Mouse (Mus musculus): ENCODE measurements around the gene Cobl. TPM values are rescaled to one million over a fixed set of nuclear protein-coding genes. Genes with fewer than 3 reads are reported as not detected.

Gene Cobl
- total RNA-seq, 2 experiments from 2014 or later, result 121 to 139 TPM

DNA sequence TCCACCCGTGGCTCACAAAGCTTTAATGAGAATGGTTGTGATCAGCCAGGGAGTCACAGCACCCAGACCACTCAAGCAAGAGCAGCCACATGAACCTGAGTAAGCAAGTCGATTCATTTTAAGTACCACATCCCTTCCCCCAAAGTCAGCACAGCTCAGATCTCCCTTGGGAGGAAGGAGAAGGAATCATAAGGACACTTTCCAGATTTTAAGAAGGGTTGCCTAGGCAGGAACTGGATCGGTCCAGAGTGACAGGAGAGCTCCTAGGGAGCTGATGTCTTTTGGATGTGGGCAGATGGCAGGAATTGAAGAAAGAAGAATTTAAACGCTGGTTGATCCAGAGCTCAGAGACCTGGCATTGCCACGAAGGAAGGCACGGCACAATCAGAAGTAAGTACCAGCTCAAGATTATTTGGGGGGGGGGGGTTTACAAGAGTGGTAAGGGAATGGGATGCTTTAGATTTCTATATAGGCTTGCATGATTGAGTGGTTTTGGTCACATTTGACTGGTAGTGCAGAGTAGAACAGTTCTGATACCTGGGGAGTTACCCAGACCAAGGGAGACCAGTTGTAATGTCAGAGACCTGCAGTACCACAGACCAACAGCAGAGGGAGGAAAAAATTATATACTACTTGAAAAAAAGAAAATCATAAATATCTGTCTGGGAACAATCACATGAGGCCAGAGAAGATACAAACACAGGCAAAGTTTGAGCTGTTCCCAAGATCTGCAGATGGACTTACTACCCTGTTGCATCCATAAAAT lies 150.3 kb downstream of the Cobl start:
- peak; percentile 45 for DNase-seq (ENCODE audit: low spot score)

DNA sequence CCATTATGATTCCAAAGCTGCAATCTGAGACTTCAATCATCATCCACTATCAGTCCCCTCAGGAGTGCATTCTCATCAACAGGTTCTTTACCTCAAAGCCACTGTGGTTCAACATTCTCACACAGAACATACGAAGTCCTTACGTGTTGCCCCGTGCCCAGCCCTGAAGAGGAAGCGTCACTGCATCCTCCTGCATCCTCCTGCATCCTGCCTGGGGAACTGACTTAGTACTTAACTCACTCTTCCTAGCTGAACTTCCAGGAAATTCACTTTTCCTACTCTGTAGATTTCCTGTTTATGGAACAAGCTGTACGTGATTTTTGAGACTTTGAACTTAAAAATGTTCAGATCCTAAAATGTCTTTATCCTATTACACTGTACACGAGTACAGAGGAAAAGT lies 153.3 kb downstream of the Cobl start:
- DNase-seq (ENCODE audit: low spot score), result no peak

DNA sequence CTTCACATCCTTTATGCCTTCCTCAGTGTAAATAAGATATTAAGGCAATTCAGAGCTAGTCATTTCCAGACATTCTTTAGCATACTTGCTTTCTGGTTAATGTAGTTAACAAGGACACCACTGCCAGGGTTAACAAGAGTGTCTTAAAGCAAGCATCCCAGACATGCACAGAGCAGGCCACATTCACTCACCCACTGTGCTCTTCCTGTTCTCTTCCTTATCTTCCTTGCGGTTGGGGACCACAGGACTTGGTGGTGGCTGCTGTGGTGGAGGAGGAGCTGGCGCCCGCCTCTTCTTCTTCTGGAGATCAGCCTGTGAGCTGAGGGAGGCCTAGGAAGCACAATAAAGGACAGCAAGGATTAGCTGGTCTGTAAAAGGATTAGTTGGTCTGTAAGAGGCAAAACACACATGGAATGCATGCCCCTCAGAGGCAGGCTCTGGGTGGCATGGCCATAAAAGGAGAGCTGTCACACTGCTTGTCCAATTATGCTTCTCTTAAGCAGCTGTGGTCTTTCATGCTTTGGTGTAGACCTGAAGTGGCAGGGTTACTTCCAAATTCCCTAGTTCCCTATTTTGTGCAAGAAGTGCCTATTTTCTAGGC lies 155.2 kb downstream of the Cobl start:
- DNase-seq (ENCODE audit: low spot score), result no peak

DNA sequence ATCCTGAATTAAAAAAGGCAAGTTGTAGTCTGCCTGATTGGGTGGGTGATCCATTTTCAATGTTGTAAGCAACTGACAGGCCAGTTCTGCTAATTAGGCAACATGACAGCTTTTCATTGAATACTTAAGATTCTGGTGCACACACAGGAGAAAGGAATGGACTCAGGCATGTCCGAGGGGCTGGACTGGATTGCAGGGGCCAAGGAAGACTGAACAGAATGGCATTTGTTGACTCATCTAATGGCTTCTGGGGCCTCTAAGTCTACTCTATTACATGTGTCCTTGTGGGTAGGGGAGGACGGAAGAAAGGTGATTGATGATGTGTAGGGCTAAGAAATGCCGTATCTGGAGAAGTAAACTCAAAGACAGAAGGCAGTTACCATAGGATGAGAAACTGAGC lies 159.9 kb downstream of the Cobl start:
- DNase-seq (ENCODE audit: low spot score), result no peak

DNA sequence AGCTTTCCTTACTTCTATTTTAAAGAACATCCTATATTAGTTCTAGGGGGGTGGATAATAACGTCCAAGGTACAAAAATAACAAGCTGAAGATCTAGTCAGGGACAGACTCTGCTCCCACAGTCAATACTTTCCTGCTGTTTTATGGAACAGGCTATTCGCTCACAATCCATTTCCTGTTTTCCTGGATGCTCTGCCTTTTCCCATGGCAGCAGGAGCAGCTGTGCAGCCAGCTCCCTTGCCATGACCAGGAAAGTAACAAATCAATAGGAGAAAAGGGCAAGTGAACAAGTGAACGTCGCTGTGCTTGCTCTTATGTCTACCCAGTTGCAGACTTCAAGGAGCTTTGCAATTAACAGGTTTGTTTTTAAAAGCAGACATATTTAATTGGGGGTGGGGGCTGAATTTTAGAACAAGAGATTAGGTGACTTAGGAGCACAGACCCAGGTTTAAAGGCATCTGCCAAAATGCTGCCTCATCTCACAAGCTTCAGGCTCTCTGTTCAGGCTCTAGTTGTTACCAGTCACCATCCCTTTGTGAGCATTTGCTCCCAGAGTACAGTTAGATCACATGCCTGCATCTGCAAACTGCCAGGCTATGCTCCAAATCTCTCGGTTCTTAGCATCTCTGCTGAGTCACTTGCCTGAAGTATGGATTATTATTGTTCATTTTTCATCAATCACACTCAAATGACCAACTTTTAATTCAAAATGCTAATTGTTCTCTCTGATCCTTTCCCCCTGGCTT lies 164.9 kb downstream of the Cobl start:
- no peak for DNase-seq (ENCODE audit: low spot score)

DNA sequence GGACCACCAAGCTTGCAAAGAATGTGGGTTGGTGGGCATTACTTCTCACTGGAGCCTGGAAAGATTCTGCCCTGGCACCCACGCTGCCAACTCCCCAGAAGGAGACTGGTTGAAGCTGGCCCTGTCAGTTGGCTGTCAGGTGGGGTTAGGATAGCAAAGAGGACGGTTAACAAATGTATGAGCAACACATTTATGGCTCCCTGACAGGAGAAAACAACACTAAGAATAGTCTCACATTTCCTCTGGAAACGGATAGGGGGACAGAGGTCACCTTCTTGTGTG lies 173.2 kb downstream of the Cobl start:
- DNase-seq (ENCODE audit: low spot score), result no peak

DNA sequence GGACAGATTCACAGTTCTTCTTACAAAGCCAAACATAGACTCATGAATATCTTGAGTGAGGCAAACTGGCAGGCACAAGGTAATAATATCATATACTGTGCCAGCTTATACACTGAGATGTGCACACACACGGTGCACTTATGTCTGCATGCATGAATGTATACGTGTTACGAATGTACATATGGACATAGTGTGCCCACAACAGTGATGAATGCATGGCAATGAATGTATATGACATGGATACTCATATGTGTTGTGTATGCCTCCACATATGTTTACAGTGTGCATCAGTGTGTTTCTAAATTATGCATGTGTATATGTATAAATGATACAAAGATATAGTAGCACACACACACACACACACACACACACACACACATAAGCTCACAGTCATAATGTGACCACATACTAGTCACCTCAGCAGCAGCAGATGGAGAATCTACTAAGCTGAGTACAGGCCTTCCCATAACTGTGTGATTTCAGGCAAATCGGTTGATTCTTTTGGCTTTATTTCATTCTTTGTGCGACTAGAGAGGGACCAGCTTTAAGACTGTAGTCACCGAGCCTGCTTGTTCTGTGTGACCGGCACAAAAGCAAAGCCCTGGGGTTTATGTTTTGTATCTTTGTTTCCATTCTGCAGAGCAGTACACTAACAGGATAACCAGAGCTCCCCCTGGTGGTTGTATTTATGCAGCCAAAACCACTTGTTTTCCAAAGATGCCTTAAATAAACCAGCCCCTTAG lies 173.7 kb downstream of the Cobl start:
- peak; percentile 61 for DNase-seq (ENCODE audit: low spot score)

DNA sequence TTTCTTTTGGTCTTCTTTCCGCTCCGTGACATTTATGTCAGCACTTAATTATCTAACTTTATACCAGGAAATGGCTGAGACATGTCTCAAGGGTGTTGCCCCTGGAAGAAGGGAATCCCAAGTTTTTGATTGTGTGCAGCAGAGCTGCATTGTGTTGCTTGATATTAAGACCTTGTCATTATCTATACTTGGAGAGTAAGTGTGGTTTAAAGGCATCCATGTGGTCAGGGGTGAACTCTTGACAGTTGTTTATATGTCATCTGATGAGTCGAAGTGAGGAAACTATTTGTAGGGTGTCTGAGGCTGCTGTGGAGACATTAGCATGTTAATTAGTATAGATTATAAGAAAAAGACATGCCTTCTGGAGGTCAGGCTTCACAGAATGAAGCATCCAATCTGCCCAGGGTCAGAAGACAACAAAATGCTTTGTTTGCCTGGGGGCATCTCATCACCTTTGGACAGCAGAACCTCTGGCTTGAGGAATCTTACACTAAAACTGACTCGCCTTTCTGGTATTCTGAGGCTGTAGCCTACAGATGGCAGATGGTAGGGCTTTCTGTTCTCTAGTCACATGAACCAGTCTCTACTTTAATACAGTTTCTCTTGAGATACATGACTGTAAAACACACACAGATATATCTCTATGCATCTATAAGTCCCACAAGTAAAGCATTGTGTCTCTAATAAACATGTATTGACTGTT lies 179.3 kb downstream of the Cobl start:
- DNase-seq (ENCODE audit: low spot score), result no peak

DNA sequence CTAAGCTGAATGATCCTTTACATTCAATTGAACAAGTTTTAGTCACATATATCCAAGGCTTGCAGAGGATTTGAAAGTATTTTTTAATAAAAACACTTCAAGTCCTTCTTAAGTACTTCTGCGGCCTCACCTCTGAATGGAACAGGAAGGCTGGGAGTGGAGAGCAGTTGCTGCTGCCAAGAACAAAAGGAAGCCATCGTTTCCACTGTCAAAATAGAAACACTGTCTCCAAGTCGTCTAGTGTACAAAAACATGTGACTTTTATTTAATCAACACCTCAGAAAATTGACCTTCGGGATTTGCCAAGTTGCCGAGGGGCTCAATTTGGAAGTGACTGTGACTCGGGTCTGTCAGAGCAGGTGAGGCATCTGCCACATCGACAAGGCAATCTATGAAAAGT lies 184.0 kb downstream of the Cobl start:
- DNase-seq (ENCODE audit: low spot score), result no peak

DNA sequence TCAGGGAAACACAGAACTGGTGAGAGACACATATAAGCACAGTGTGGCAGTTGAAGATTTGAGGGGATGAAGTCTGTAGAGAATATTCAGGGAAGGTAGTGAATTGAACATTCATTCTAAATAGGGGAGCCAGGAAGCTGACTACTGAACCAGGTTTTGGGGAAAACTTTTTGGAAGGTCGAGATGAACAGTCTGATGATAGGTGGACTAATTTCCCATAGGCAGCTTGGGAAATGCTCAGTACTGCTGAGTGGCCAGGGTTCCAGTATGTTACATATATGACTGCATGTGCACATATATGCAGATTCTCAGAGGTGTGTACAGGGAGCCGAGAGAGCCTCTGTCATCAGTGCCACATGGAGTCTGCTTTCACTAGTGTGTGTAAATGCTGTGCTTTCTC lies 190.5 kb downstream of the Cobl start:
- no peak for DNase-seq (ENCODE audit: low spot score)

DNA sequence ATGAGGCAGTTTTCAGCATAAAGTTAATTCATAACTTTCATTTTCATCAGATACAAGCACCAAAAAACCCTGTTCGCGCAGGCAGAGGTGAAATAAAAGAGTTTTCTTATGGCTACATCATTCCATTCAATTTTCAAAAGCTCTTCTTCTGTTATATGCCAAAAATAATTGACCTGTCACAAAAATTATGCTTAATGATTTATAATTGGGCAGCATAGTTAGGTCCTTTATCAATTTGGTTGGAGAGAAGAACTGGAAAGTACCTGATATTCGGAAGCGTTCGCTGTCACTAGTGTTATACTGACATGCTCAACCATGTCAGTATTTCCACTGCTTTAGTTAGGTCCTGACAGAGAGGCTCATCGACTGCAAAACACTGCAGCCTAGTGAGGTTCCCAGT lies 191.0 kb downstream of the Cobl start:
- no peak for DNase-seq (ENCODE audit: low spot score)

DNA sequence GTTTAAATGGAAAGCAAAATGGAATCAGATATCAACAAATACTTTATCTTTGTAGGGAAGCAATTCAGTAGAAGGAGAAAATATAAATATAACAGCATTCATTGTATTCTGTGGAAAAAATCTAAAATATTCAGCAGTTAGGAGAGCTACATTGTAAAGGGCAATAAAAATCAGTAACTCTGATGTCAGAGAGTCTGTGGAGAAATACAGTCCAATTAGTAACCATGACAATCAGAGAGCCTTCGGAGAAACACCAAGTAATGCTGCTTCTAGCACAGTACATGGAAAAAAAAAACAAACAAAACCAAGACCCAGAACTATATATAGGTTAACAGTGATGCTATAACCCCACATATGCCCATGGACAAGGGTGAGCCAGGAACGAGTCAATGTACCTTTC lies 206.3 kb downstream of the Cobl start:
- DNase-seq (ENCODE audit: low spot score), result no peak

DNA sequence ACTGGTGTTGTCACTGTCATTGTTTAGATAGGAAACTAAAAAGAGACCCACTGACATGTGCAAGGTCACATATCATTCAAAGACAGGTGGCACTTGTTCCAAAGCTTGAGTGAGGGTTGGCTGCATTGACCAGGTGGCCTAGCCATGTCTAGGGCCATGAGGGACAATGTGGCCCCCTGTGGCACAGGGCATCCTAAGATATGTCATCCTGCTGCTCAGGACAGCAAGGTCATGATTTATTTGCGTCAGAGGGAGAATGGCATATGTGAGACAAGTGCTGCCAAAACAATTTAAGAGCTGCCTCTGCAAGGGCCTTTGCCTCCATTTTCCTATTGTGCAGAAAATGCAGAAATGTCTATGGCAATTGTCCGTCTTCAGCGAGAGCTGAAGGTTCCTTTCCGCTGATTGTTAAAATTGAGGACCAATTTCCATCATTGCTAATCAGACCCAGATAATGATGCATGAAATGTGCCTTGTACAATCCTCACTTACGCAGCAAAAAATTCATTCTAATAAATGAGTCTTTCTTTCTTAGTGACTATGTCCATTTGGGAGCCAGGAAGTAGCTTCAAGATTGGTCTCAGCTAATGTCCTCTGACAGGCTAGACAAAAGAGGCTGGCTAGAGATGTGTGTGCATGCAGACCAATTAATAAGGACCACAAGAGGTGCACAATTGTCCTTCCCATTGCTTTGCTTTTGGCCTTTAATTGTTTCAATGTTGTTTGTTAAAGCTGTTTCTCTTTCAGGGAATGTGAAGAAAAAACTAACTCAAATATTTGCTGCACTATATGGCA lies 207.2 kb downstream of the Cobl start:
- DNase-seq (ENCODE audit: low spot score), result no peak

DNA sequence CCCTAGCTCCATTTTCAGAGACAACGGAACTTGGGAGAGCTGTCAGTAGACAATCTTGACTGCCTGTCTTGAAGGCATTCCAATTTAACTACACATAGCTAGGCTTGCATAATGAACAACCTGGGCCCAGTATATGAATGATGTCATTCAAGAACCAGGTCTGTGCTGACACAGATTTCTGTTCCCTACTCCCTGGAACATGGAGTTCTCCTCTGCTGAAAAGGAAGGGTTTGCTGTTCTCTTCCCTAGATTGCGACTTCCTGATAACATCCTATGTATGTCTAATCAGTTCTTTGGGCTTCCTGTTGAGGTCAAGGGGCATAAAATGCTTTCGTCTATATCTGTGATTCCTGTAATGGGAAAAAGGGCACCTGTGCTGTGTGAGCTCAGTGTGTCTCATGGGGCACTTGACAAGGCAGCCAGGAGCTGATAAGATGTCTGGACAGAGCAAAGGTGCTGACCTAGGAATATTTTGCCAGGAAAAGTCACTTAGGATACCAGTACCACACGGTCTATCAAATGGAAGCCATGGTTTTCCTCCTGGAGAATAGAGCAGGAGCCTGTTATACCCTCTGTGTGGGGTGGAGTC lies 219.3 kb downstream of the Cobl start:
- no peak for DNase-seq (ENCODE audit: low spot score)

DNA sequence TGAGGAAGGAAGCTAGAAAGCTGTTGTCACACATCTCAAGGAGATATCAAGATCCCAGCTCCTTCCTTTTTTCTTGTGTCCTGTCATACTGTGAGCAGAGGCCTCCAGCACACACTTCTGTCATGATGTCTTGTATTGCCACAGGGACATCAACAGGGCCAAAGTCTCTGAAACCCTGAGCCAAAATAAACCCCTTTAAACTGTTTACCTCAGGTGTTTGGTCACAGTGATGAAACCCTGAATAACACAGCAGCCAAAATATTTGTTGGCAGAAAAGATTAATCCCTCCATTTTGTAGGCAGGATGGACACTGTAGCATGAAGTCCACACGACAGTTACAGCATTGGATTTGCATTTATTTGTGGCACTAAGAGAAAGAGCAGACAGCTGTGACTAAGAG lies 228.4 kb downstream of the Cobl start:
- no peak for DNase-seq (ENCODE audit: low spot score)

DNA sequence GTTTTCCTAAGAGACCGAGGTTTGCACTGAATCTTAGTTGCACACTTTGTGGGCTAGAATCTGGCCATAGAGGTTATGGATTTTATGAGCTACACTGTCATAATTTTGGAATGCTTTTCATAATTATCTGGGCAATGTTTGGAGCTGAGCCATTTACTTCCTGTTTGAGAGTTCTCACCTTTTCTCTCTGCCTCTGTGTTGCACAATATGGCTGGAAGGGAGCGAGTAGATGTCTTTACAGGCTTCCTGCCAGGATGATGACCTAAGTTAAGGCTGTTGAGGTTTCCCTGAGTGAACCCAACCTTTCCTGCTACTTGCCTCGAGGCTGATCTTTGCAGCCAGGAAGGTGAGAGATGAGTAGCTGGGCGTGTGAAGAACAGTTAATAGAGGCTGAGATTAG lies 229.9 kb downstream of the Cobl start:
- DNase-seq (ENCODE audit: low spot score), result no peak

DNA sequence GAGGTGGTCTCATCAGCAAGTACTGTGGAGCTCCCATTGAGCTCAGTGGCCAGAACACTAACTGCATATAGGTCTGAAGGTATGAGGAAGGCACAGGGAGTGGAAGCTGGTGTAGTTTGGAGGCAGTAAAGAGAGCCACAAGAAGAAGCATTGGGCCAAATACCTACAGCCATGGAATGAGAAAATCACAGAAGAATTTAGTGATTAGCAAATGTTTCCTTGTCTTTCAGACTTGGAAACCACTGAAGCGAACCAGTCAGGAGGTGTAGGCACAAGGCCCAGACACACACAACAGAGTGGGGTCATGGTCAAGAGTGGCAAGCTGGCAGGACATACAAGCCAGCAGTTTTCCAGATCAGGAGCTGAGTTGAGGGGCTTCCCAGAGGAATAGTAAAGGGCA lies 230.6 kb downstream of the Cobl start:
- DNase-seq (ENCODE audit: low spot score), result no peak

DNA sequence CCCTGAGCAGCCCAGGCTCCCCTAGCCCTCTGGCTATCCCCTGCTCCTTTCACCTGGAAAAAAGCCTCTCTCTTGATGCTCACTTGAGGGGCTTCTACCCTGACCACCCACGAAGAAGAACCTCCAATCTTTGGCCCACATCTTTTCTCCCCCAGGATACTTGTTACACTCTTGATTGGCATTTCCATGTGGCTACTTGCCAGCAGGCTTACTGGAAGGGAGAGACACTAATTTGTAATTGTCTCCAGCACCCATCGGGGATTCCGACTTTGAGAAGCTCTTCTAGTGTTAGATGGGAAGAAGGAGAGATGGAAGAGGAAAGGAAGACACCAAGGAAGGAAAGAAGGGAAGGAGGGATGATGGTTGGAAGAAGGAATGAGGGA lies 232.0 kb downstream of the Cobl start:
- DNase-seq (ENCODE audit: low spot score), result no peak

DNA sequence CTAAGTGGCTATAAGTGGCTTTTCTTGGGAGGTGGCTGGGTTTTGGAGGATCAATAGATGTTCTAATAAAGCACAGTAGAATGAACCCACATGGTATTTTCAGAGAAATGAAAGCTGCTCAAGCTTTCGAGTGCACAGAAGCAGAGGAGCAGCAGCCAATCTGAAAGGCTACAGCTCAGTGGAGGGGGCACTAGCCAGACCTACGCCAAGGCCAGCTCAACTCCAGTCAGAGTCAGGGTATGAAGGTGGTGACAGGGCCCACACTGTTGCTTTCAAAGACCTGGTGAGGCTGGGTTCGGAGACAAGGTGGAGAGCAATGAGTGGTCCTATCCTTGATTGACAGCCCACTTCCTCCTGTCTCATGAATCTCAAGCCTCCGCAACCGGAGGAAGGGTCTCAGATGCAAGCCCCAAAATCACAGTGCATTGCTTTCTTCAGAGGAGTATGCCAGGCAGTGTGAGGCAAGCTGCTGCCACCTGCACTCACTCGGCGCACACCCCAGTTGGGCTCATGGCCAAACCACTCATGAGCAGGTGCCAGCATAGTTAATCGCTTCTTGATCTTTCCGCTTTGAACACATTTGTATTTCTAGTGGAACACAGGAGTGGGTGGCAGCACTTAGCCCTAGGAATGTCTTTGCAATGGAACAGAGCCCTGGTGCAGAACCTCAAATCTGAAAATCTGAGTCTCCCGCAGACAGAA lies 232.6 kb downstream of the Cobl start:
- DNase-seq (ENCODE audit: low spot score), result no peak

DNA sequence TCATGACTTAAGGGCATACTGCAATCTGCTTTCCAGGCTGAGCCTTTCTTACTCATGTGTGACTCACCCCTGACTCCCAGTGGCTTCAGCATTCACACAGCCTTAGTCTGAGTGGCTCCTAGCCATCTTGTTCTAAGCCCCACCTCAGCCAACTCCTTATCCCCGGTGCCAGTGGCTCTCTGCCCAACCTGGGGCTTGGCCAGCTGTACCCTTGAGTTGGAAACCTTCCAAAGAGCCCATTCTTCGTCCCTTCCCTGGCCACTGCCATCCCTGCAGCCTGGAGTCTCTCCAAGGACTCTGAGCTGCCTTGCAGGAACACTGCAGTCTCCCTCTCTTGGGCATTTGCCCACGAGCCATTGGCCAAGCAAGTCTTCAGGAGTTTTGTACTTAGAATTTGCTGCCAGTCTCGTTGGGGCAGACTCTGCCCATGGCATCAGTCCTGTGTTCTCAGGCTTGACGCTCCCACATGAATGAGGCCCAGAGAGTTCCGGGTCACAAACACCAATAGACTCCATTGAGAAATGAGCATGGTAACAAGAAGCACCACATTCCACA lies 233.2 kb downstream of the Cobl start:
- DNase-seq (ENCODE audit: low spot score), result peak; percentile 22
